Mouse (Mus musculus) heart, postnatal 25 days (tissue): Measurements from ENCODE around the gene Rdx. TPM values are rescaled to one million over a fixed set of nuclear protein-coding genes. Genes with fewer than 3 reads are reported as not detected.

Experiments used
- DNase-seq: peaks from one replicate; pipeline ENCODE4 v3.0.0; 2022; ENCODE audit warnings: low spot score
- intact Hi-C: fragments of 180-260 bp; cut with DNase I; formaldehyde crosslinking; loops from one replicate; pipeline ENCODE4 v1.15.1; 2025
- microRNA-seq: library from miRNA; unstranded; fragments of <30 nt; microRNA quantifications from one replicate; pipeline ENCODE4 v1.2.0, GENCODE M21; 2022
- total RNA-seq, 2 experiments: library from RNA; stranded (reverse); gene quantifications; 2 replicates each; pipeline ENCODE4 v1.2.3; 2021

The Rdx gene
- total RNA-seq, 2 experiments from 2014 or later, result 91.6 to 92.5 TPM

DNA sequence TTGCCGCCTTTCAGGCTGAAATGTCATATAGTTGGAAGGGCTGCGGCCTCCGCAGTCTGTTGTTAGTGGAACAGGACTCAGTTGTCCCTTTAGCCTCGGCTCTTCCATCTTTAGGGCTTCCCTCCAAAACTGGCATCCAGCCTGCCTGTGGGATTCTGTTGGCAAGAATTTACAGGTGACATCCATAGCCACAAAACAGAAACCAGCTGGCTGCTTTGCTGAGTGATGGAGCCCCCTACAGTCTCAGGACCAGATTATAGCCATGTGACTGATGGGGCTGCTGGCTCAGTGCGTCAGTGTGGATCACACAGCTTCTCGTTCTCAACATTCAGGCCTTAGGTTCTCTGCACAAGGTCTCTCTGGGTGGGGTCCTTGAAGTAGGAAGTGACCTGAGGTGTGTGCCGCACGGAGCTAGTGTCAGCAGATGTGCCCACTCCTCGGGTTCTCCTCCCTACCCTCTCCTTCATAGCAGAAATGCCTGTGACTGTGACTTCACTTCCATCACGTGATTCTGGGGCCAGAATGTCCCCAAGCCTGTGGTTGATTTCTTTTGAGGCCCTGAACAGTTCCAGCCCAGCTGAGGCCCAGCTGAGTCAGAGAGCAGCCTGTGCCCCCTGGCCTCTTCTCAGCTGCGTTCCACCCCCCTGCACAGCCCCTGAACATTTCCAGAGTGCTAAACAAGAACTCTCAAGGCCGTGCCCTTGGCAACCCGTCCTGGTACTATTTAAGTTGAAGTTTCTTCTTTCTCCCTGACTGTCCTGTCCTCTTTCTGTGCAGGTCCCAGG lies 55.3 kb downstream of the Rdx start:
- intact Hi-C loops, result loop anchor here (10.0 kb wide), 1 partner anchor 183 kb away; no protein-coding TSS in a partner anchor
- DNase-seq, result no peak

DNA sequence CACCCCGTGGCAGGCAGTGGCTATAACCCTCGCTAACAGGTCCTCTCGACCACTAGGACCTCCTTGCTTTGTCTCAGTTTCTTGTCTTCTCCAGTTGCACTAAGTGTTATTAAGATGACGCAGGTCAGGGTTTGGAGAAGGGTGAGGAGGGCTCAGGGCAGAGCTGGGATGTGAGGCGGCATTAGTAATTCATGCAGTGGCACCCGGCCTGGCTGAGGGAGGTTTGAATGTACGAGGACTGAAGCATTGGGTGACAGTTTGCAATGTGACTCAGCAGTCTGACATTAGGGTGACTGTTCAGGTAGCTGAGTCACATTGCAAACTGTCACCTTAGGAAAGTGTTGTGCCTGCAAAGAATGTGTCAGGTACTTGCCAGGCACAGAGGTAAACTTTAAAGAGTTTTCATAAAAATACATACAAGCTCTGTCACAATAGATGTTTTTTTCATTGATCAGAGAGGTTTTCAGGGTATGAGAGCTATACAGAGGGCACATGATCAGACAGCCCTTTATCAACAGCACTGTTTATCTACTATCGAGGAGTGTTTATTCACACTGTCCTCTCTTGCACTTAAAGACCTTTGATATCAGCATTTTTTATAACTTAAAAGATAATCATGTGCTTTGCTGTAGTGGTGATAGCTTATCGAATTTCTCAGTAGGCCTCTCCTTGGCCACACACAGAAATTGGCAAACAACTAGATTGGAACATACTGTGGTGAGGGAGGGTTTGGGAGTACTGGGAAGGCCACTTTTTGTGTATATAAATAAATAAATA lies 56.7 kb downstream of the Rdx start:
- DNase-seq, result no peak
- intact Hi-C loops, result loop anchor here (10.0 kb wide), 1 partner anchor 181 kb away; no protein-coding TSS in a partner anchor

DNA sequence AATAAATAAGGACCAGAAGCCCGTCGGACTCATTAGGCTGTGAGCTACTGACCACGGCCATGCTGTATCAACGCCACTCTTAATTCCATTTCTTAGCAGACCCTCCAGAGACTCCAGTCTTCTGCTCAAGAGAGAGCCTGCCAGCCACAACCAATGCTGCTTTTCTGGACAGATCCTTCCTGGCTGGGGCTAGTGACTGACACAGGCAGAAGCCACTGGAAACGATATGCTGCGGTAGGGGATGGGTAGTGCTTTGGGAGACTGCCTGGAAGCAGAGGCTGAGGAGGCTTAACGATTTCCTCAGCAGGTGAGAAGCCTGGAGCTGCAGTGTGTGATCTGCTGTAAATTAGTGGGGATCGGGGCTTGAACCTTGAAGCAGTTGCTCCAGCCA lies 57.2 kb downstream of the Rdx start:
- intact Hi-C loops, result loop anchor here (10.0 kb wide), 1 partner anchor 181 kb away; no protein-coding TSS in a partner anchor
- DNase-seq, result no peak

DNA sequence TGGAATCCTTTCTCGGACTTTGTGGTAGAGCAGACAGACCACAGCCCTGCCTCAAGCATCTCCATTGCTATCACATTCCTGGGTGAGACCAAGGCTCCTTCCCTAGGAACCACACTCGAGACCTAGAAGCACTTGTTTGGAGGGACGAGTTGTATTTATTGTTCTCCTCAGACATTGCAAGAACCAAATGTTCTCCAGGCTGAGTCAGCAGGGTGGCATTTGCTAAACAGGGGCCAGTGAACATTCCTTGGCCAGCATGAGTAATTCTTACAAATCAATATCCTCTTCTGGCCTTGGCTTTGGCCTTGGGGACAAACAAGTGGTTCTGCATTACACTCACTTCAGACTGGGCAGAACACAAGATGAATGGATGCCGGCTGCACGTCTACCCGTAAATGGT lies 58.5 kb downstream of the Rdx start:
- intact Hi-C loops, result loop anchor here (10.0 kb wide), 1 partner anchor 179 kb away; no protein-coding TSS in a partner anchor
- DNase-seq, result no peak

DNA sequence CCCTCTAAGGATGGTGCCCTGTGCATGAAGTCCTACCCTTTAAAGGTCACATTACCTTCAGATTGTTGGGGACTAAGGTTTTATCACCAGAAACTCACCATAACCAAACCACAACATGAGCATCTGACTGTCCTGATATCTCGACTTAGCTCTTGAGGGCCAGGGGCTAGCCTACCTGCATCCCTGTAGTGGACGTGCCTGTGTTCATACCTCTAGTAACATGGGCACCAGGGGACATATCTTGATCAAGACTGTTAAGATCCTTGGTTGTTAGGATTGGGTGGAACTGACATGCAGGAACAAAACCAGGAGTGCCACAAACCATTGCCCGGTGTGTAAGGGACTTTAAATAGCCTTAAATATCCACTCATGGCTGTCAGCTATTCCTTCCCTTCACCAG lies 60.2 kb downstream of the Rdx start:
- DNase-seq, result no peak
- intact Hi-C loops, result loop anchor here (10.0 kb wide), 1 partner anchor 178 kb away; no protein-coding TSS in a partner anchor

DNA sequence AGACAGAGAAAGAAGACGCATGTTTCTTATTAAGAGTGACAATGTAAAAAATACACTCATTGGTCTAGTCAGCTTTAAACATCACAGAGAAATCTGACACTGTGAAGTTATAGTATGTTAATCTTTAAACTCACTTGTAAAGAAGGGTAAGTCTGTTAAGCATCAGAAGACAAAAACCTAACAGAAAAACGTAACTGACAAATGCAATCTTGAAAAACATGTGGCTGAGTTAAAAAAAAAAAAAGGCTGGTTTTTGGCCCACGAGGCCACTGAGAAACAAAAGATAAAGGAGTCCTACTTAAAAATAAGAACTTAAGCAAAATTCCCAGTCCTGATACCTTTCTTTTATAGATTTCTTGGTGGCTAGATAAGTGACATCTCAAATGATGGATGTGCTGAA lies 63.8 kb downstream of the Rdx start:
- intact Hi-C loops, result no loop called here

DNA sequence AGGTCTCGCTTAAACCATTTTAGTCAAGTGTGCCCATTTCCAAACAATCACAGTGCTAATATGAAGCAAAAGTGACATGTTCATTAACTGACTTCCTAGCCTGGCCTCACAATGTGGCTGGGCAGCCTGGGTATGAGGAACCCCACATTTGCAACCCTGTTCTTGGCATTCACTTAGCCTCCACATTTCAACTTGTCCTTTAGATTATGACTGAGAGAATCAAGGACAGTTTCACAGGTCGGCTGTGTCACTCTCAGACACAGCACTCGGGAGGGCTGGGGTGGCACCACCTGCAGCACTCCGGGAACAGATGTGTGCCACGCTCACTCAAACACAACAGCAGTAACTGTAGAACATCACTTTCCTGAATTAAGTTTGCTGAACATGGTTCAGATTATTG lies 66.1 kb downstream of the Rdx start:
- intact Hi-C loops, result no loop called here
- DNase-seq, result no peak

More for the DNA sequence above, 63.8 kb downstream of the Rdx start:
- DNase-seq, result no peak

DNA sequence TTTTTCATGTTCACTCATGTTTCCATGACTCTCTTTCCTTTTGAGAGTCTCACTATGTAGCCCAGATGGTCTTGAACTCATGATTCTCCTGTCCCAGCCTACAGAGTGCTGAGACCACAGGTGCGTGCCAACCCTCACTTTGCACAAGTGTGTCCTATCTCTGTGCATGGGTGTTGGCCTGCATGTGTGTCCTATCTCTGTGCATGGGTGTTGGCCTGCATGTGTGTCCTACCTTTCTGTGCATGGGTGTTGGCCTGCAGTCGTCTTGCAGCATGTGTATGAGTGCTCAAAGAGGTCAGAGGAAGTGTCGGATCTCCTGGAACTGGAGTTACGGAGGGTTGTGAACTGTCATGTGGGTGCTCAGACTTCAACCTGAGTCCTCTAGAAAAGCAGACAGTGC lies 72.2 kb downstream of the Rdx start:
- intact Hi-C loops, result no loop called here
- no peak for DNase-seq

DNA sequence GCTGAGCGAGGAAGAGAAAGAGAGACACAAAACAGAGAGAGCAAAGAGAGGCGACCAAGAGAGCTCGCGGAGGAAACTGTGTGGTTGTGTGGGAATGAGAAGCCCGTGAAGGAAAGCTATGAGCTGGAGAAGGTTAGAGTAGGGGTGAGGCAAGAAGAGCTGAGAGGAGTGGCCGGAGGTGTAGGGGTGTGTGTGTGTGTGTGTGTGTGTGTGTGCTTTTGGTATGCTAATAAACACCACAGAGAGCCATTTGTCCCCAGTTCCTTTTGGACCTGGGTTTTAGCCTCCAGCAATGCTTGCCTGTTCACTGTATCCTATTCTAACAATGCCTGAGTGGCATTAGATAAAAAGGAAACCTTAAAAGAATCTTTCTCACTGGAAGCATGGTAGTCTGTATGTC lies 78.3 kb downstream of the Rdx start:
- intact Hi-C loops, result no loop called here
- no peak for DNase-seq

DNA sequence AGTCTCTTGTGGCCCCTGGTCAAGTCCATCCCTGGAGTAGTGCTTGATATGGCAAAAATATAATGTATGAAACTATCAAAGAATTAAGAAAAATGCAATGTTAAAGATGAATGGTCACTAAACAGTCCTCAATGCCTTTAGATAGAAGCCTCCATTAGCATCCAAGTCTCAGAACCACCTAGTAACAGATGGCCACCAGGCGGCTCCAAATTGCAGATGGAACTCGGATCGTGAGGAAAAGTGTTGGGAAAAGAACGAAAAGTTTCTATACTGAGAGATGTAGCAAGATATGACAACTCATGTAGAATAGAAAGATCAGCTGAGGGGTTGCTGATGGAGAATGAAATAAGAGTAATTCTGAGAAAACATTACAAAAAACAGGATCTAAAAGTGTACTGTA lies 83.4 kb downstream of the Rdx start:
- intact Hi-C loops, result loop anchor here (2.0 to 5.0 kb wide), 2 partner anchors 37 to 156 kb away; partner anchors contain the start of gene Zc3h12c
- no peak for DNase-seq

DNA sequence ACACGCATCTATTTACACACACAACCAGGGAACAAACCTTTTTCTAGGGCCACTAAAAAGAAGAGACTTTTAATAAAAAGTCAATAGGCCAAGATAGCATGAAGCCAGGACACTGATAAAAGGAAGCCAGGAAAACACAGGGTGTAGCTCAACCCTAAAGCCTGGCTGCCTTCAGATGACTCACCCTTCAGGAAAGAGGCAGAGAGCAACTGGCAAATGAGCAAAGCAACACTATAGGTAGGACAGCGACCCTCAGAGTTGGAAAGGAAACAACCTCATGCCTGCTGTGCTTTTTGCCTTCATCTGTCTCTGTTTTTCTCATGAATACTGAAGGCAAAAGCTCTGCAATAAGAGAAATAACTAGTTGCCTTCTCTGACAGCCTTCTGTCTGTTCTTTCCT lies 85.8 kb downstream of the Rdx start:
- no peak for DNase-seq
- intact Hi-C loops, result loop anchor here (5.0 kb wide), 1 partner anchor 35 kb away; the partner anchor contains the start of gene Zc3h12c

Small RNA genes within 50 kb of the gene (microRNA-seq; reads per million reads assigned to microRNA genes)
- gene Gm27686 (not detected), gene Mir6244 (not detected)

Other genes with a start within 250 kb of the Rdx start
- gene Fdx1, start 83.6 kb upstream of the Rdx start, total RNA-seq, result 100 to 1,000 TPM; 105 to 116 TPM
- gene Zc3h12c, start 121.4 kb downstream of the Rdx start, total RNA-seq, result 1 to 10 TPM; 8.1 to 9.2 TPM